Mouse (Mus musculus) bone marrow macrophage, adult 2 months (primary cell): Measurements from ENCODE around the gene Atp2b4. TPM values are rescaled to one million over a fixed set of nuclear protein-coding genes. Genes with fewer than 3 reads are reported as not detected.

Experiments used
- H3K27ac ChIP-seq: 2 replicates; pipeline ENCODE4 v1.5.1; 2012; ENCODE audit warnings: low read depth, low read length; ENCODE audit not compliant: insufficient read depth
- H3K4me1 ChIP-seq: 2 replicates; pipeline ENCODE4 v1.6.1; 2012; ENCODE audit warnings: low read length; ENCODE audit not compliant: control insufficient read depth, insufficient read depth
- H3K4me3 ChIP-seq: 2 replicates; pipeline ENCODE4 v1.5.1; 2012; ENCODE audit warnings: mild to moderate bottlenecking, low read length, moderate library complexity; ENCODE audit not compliant: insufficient read depth
- CTCF ChIP-seq: IDR thresholded peaks from 2 replicates; pipeline ENCODE4 v1.5.1; 2012; ENCODE audit warnings: low read depth, mild to moderate bottlenecking, low read length, moderate library complexity
- POLR2A ChIP-seq: IDR thresholded peaks from 2 replicates; pipeline ENCODE4 v1.6.1; 2012; ENCODE audit warnings: mild to moderate bottlenecking, low read depth, low read length, borderline replicate concordance
- polyA plus RNA-seq: library from polyadenylated mRNA; stranded (reverse); fragments of >200 nt; gene quantifications from 2 replicates; pipeline ENCODE4 v1.2.4, GENCODE M21; 2012; ENCODE audit not compliant: missing spikeins, insufficient read depth, insufficient read length

Atp2b4 gene
- polyA plus RNA-seq, 1 experiment, result 3.7 TPM

DNA sequence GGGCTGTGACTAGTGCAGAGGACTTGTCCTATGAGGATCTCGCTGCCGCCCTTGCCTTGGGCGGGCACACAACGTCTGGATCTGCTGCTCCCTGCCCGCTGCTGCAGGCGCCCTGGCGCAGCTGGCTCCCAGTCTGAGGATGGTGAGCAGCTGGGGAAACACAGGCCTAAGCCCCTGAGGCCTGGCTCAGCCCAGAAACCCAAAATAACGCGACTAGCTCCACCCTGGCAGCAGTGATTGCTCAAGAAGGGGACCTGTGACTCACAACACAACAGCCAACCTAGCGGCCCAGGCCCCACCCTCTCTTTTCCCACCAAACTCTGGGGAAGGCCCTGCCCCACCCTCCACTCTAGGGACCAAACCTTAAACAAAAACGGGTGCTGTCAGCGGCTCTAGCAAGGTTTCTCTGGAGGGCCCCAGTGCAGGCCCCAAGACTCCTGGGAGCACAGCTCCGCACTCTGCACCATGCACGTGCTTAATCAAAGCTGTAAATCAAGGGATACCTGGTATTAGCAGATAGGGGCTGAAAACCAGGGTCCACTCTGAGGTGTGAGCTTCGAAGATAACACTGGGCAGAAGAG is 23.1 kb downstream of the Atp2b4 start:
- TF ChIP-seq CTCF, result no peak
- TF ChIP-seq POLR2A, result no peak
- Histone ChIP-seq H3K27ac (no peak overlapping the region), H3K4me1 (peaks cover 27% of the 10 kb centered on the region), H3K4me3 (no peak overlapping the region)

GRCm38 (mm10) chr1:133772553-133772952 is 28.3 kb downstream of the Atp2b4 start:
- Histone ChIP-seq H3K4me3 (no peak overlapping the region), H3K4me1 (peaks cover 17% of the 10 kb centered on the region), H3K27ac (no peak overlapping the region)
- TF ChIP-seq CTCF (no peak), POLR2A (no peak)

DNA sequence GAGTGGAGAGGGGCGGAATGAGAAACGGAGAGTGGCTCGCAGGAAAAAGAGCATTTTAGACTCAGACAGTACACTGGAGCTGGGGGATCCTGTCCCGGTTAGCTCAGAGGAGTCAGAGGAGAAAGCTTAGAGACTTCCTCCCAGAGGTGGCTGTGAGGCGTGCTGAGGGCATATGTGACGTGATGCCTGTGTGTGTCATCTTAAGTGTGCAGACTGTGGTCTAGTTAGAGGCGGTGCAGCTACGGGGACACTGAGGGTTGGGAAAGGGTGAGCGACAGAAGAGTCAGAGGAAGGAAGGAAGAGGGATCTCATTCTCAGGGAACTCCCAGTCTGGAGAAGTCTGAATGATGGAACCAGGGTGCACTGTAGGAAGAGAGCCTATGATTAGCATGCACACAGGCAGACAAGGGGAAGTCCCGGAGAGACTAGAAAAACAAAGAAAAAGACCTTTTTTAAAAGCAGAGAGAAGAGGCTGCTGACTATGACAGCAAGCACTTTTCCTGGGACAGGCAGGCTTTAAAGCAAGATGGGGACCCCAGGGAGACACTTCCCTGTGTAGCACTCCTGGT is 28.9 kb downstream of the Atp2b4 start:
- Histone ChIP-seq H3K27ac (no peak overlapping the region), H3K4me3 (no peak overlapping the region)
- no peak for TF ChIP-seq POLR2A
- no peak for TF ChIP-seq CTCF

GRCm38 (mm10) chr1:133767994-133768393 is 32.8 kb downstream of the Atp2b4 start:
- Histone ChIP-seq H3K4me3 (no peak overlapping the region), H3K4me1 (peaks cover 9% of the 10 kb centered on the region), H3K27ac (no peak overlapping the region)
- no peak for TF ChIP-seq POLR2A
- no peak for TF ChIP-seq CTCF

More for the DNA sequence above, 28.9 kb downstream of the Atp2b4 start:
- peaks cover 11% of the 10 kb centered on the region for H3K4me1 ChIP-seq

DNA sequence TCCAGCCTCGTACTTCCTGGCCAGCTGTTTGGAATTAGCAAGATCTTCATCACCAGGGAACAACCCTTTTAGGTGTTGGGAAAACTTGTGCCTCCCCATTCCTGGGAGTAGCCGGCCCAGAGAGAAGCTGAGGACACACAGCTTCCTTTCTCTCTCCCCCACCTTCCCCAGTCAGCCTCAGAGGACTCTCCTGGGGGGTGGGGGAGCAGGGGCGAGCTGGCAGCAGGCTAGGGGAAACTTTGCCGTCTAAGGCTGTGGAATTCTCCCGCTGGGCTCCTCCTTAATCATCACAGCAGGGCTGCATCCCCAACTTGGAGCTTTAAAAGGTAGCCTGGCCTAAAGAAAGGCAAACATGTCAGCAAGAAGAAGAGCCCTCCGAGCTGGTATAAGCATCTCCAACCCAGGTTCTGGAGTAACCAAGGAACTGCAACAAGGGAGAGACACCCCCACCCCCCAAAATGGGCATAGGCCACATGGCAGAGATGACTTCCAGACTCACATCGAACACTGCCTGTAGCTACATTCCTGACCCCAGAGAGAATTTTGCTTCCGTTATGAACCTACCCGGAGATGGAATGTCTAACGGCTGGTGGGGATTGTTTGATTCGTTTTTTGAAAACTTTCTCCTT is 33.8 kb downstream of the Atp2b4 start:
- TF ChIP-seq POLR2A (no peak), CTCF (no peak)
- Histone ChIP-seq H3K4me1 (peaks cover 6% of the 10 kb centered on the region; the same call in 1 of the 2 replicates), H3K27ac (no peak overlapping the region), H3K4me3 (no peak overlapping the region)

DNA sequence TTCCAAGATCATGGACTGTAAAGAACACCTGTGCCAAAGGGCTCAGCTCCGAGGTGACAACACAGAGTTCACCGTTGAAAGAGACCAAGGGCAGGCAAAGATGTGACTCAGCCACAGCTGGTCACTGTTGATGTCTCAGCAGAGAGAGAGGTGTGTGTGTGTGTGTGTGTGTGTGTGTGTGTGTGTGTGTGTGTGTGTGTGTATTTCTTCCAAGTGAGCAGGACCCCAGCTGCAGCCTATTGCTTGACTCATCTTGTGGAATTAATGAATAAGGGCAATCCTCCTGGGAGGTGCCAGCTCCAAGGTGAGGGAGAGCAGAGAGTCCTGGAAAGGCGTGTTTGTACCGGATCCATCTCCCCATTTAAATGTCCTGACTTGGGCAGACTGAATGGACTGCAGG is 35.5 kb downstream of the Atp2b4 start:
- Histone ChIP-seq H3K4me1 (no peaks in the 10 kb centered on the region), H3K27ac (no peak overlapping the region), H3K4me3 (no peak overlapping the region)
- TF ChIP-seq POLR2A, result no peak
- no peak for TF ChIP-seq CTCF

GRCm38 (mm10) chr1:133762946-133763422 is 37.9 kb downstream of the Atp2b4 start:
- Histone ChIP-seq H3K4me1 (no peaks in the 10 kb centered on the region), H3K27ac (no peak overlapping the region), H3K4me3 (no peak overlapping the region)
- TF ChIP-seq POLR2A, result no peak
- no peak for TF ChIP-seq CTCF

DNA sequence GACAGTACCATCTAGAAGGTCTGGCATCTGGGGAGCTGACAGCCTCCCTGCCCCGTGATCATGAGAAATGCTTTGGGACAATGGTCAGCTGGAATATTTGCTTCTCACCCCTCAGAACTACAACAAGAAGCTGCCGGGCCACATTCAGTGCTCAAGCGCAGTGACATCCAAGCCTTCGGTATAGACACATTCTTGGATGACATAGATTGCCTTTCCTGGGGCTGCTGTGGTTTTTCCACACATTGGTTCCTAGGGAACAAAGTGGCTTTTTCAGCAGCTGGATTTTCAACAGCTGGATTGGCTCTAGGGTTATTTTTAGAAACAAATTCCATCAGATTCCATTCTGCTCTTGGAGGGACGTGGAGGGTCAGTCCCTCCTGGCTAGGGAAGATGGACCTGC is 39.6 kb downstream of the Atp2b4 start:
- Histone ChIP-seq H3K4me3 (no peak overlapping the region), H3K4me1 (no peaks in the 10 kb centered on the region), H3K27ac (no peak overlapping the region)
- no peak for TF ChIP-seq CTCF
- no peak for TF ChIP-seq POLR2A

- TF ChIP-seq POLR2A, result no peak
- no peak for TF ChIP-seq CTCF
- Histone ChIP-seq H3K4me1 (no peaks in the 10 kb centered on the region), H3K27ac (no peak overlapping the region), H3K4me3 (no peak overlapping the region)
Observed at GRCm38 (mm10) chr1:133754317-133754868, 46.4 kb downstream of the Atp2b4 start.

GRCm38 (mm10) chr1:133753325-133753724 is 47.5 kb downstream of the Atp2b4 start:
- TF ChIP-seq CTCF, result no peak
- Histone ChIP-seq H3K4me1 (no peaks in the 10 kb centered on the region), H3K27ac (no peak overlapping the region)

More at GRCm38 (mm10) chr1:133753325-133753724, 47.5 kb downstream of the Atp2b4 start:
- H3K4me3 ChIP-seq, result no peak overlapping the region
